Mouse (Mus musculus): ENCODE measurements around the gene Btbd35f16. TPM values are rescaled to one million over a fixed set of nuclear protein-coding genes. Genes with fewer than 3 reads are reported as not detected.
"Not testable (repeated sequence)": the region's sequence is repeated elsewhere in the genome, so short reads cannot be mapped to it uniquely, and the experiment has no call there.

Gene Btbd35f16
- total RNA-seq (2014; rRNA removed): not detected in 2 replicates
- polyA plus RNA-seq (2015; fragmentation: Nextera tagmentation; extraction: Ambion mirVana): not detected in 2 replicates

GRCm38 (mm10) chrX:3956902-3957301 is at the start of gene Btbd35f16:
Gene Btbd35f16, minus strand, starts transcription at chrX:3957002.
- not testable (repeated sequence) for DNase-seq (ENCODE audit: low spot score); H3K9me3 ChIP-seq (ENCODE audit: low read length); ATAC-seq (ENCODE audit: low FRiP score); H3K36me3 ChIP-seq (ENCODE audit: insufficient read depth, low read length); H3K4me2 ChIP-seq (ENCODE audit: low read depth, low read length, poor library complexity, severe bottlenecking); H3K27me3 ChIP-seq (ENCODE audit: insufficient read depth, low read length); H3K4me3 ChIP-seq (ENCODE audit: low read depth, low read length); H3K27ac ChIP-seq (ENCODE audit: low read depth, low read length); H3K9ac ChIP-seq (replicated peaks; ENCODE audit: low read length, poor library complexity, severe bottlenecking); H3K4me1 ChIP-seq (ENCODE audit: insufficient read depth, low read length)
- WGBS: no CpG with 5 or more reads among the region's 3 CpGs

Other genes starting within 250 kb of the Btbd35f16 start
- not detected in 2 replicates for gene Btbd35f10, start 204.1 kb downstream of the Btbd35f16 start, total RNA-seq (2014; rRNA removed)
- gene Btbd35f10, start 204.1 kb downstream of the Btbd35f16 start, polyA plus RNA-seq (2015; fragmentation: Nextera tagmentation; extraction: Ambion mirVana): not detected in 2 replicates
- not detected in 2 replicates for gene Btbd35f3, start 80.7 kb upstream of the Btbd35f16 start, total RNA-seq (2014; rRNA removed)
- gene Btbd35f3, start 80.7 kb upstream of the Btbd35f16 start, polyA plus RNA-seq (2015; fragmentation: Nextera tagmentation; extraction: Ambion mirVana): not detected in 2 replicates
- not detected in 2 replicates for gene Btbd35f28, start 239.6 kb upstream of the Btbd35f16 start, total RNA-seq (2014; rRNA removed)
- not detected in 2 replicates for gene Btbd35f28, start 239.6 kb upstream of the Btbd35f16 start, polyA plus RNA-seq (2015; fragmentation: Nextera tagmentation; extraction: Ambion mirVana)